Mouse (Mus musculus): Measurements from ENCODE around the gene Zkscan4. TPM values are rescaled to one million over a fixed set of nuclear protein-coding genes. Genes with fewer than 3 reads are reported as not detected.
"Not testable (repeated sequence)": the region's sequence is repeated elsewhere in the genome, so short reads cannot be mapped to it uniquely, and the experiment has no call there.

Zkscan4 gene
- polyA plus RNA-seq, 1 experiment from 2014 or later, result 2.9 TPM

- H3K4me3 ChIP-seq (ENCODE audit: low read depth, low read length), result peak within 1 kb of the TSS; percentile 66
- 1% methylated on average over 23 of the region's 23 CpGs for WGBS
Measured at GRCm38 (mm10) chr13:21453449-21453848, 25.3 kb upstream of the Zkscan4 start, which contains the start of gene Zscan26. Gene Zscan26, minus strand, starts transcription at chr13:21453730.

GRCm38 (mm10) chr13:21454133-21454532, 24.6 kb upstream of the Zkscan4 start:
- 92% methylated on average over 3 of the region's 3 CpGs for WGBS
- DNase-seq (ENCODE audit: low spot score) (no peak), ATAC-seq (ENCODE audit: insufficient number of reproducible peaks, low FRiP score, low TSS enrichment, low read depth) (no peak)
- H3K36me3 ChIP-seq (ENCODE audit: control insufficient read depth, insufficient read depth, low read length), result no peaks in the 10 kb centered on the region
- no peaks in the 10 kb centered on the region for H3K27me3 ChIP-seq (ENCODE audit: control insufficient read depth, insufficient read depth, low read length)
- H3K9ac ChIP-seq (ENCODE audit: low read length), result no peak overlapping the region
- no peak overlapping the region for H3K4me2 ChIP-seq (ENCODE audit: low read depth, severe bottlenecking)
- H3K9me3 ChIP-seq (ENCODE audit: control insufficient read depth, low read length), result no peaks in the 10 kb centered on the region
- no peak overlapping the region for H3K27ac ChIP-seq (replicated peaks; ENCODE audit: low read depth, low read length)
- H3K4me3 ChIP-seq (ENCODE audit: low read depth, low read length), result no peak overlapping the region
- no peaks in the 10 kb centered on the region for H3K4me1 ChIP-seq (ENCODE audit: control insufficient read depth, insufficient read depth, low read length)

More at GRCm38 (mm10) chr13:21453449-21453848, 25.3 kb upstream of the Zkscan4 start, which contains the start of gene Zscan26:
- Histone ChIP-seq H3K27ac (replicated peaks; ENCODE audit: low read depth, low read length) (no peak within 1 kb of the TSS), H3K9me3 (ENCODE audit: control insufficient read depth, low read length) (no peaks in the 10 kb centered on the region), H3K9ac (ENCODE audit: low read length) (peak within 1 kb of the TSS; percentile 77), H3K27me3 (ENCODE audit: control insufficient read depth, insufficient read depth, low read length) (no peaks in the 10 kb centered on the region), H3K36me3 (ENCODE audit: control insufficient read depth, insufficient read depth, low read length) (no peaks in the 10 kb centered on the region), H3K4me2 (ENCODE audit: low read depth, severe bottlenecking) (peak within 1 kb of the TSS; percentile 78), H3K4me1 (ENCODE audit: control insufficient read depth, insufficient read depth, low read length) (no peaks in the 10 kb centered on the region)
- ATAC-seq (ENCODE audit: insufficient number of reproducible peaks, low FRiP score, low TSS enrichment, low read depth), result peak; percentile 81
- DNase-seq (ENCODE audit: low spot score), result peak; percentile 89

GRCm38 (mm10) chr13:21456347-21456746, 22.4 kb upstream of the Zkscan4 start:
- Histone ChIP-seq H3K9ac (ENCODE audit: low read length) (no peak overlapping the region), H3K4me2 (ENCODE audit: low read depth, severe bottlenecking) (no peak overlapping the region), H3K4me3 (ENCODE audit: low read depth, low read length) (no peak overlapping the region), H3K4me1 (ENCODE audit: control insufficient read depth, insufficient read depth, low read length) (no peaks in the 10 kb centered on the region), H3K27me3 (ENCODE audit: control insufficient read depth, insufficient read depth, low read length) (no peaks in the 10 kb centered on the region), H3K36me3 (ENCODE audit: control insufficient read depth, insufficient read depth, low read length) (no peaks in the 10 kb centered on the region), H3K27ac (replicated peaks; ENCODE audit: low read depth, low read length) (no peak overlapping the region), H3K9me3 (ENCODE audit: control insufficient read depth, low read length) (no peaks in the 10 kb centered on the region)
- no peak for ATAC-seq (ENCODE audit: insufficient number of reproducible peaks, low FRiP score, low TSS enrichment, low read depth)
- WGBS, result 24% methylated on average over 4 of the region's 4 CpGs
- DNase-seq (ENCODE audit: low spot score), result no peak

GRCm38 (mm10) chr13:21462516-21462915, 16.2 kb upstream of the Zkscan4 start:
- 48% methylated on average over 9 of the region's 9 CpGs for WGBS
- H3K9me3 ChIP-seq (ENCODE audit: control insufficient read depth, low read length); ATAC-seq (ENCODE audit: insufficient number of reproducible peaks, low FRiP score, low TSS enrichment, low read depth); H3K36me3 ChIP-seq (ENCODE audit: control insufficient read depth, insufficient read depth, low read length); H3K4me2 ChIP-seq (ENCODE audit: low read depth, severe bottlenecking); H3K27me3 ChIP-seq (ENCODE audit: control insufficient read depth, insufficient read depth, low read length); H3K27ac ChIP-seq (replicated peaks; ENCODE audit: low read depth, low read length); H3K4me1 ChIP-seq (ENCODE audit: control insufficient read depth, insufficient read depth, low read length); DNase-seq (ENCODE audit: low spot score); H3K9ac ChIP-seq (ENCODE audit: low read length); H3K4me3 ChIP-seq (ENCODE audit: low read depth, low read length): not testable (repeated sequence)

GRCm38 (mm10) chr13:21467336-21467735, 11.4 kb upstream of the Zkscan4 start:
- Histone ChIP-seq H3K9ac (ENCODE audit: low read length) (no peak overlapping the region), H3K4me1 (ENCODE audit: control insufficient read depth, insufficient read depth, low read length) (no peaks in the 10 kb centered on the region), H3K4me2 (ENCODE audit: low read depth, severe bottlenecking) (no peak overlapping the region), H3K9me3 (ENCODE audit: control insufficient read depth, low read length) (no peaks in the 10 kb centered on the region), H3K36me3 (ENCODE audit: control insufficient read depth, insufficient read depth, low read length) (no peaks in the 10 kb centered on the region), H3K27ac (replicated peaks; ENCODE audit: low read depth, low read length) (no peak overlapping the region), H3K27me3 (ENCODE audit: control insufficient read depth, insufficient read depth, low read length) (no peaks in the 10 kb centered on the region), H3K4me3 (ENCODE audit: low read depth, low read length) (no peak overlapping the region)
- 78% methylated on average over 10 of the region's 10 CpGs for WGBS
- ATAC-seq (ENCODE audit: insufficient number of reproducible peaks, low FRiP score, low TSS enrichment, low read depth) (no peak), DNase-seq (ENCODE audit: low spot score) (no peak)

- DNase-seq (ENCODE audit: low spot score), result peak; percentile 87
- Histone ChIP-seq H3K4me3 (ENCODE audit: low read depth, low read length) (peak within 1 kb of the TSS; percentile 54), H3K4me2 (ENCODE audit: low read depth, severe bottlenecking) (peak within 1 kb of the TSS; percentile 88), H3K4me1 (ENCODE audit: control insufficient read depth, insufficient read depth, low read length) (no peaks in the 10 kb centered on the region), H3K27me3 (ENCODE audit: control insufficient read depth, insufficient read depth, low read length) (no peaks in the 10 kb centered on the region), H3K36me3 (ENCODE audit: control insufficient read depth, insufficient read depth, low read length) (no peaks in the 10 kb centered on the region), H3K9me3 (ENCODE audit: control insufficient read depth, low read length) (no peaks in the 10 kb centered on the region), H3K27ac (replicated peaks; ENCODE audit: low read depth, low read length) (no peak within 1 kb of the TSS), H3K9ac (ENCODE audit: low read length) (peak within 1 kb of the TSS; percentile 74)
- 1% methylated on average over 54 of the region's 54 CpGs for WGBS
- peak; percentile 97 for ATAC-seq (ENCODE audit: insufficient number of reproducible peaks, low FRiP score, low TSS enrichment, low read depth)
Measured at GRCm38 (mm10) chr13:21468061-21469019, 10.4 kb upstream of the Zkscan4 start, which contains the start of gene Nkapl. Gene Nkapl, minus strand, starts transcription at chr13:21468509.

- Histone ChIP-seq H3K36me3 (ENCODE audit: control insufficient read depth, insufficient read depth, low read length) (no peaks in the 10 kb centered on the region), H3K27ac (replicated peaks; ENCODE audit: low read depth, low read length) (no peak overlapping the region), H3K4me3 (ENCODE audit: low read depth, low read length) (no peak overlapping the region), H3K9ac (ENCODE audit: low read length) (no peak overlapping the region), H3K4me2 (ENCODE audit: low read depth, severe bottlenecking) (no peak overlapping the region; the same call in 1 of the 2 replicates), H3K27me3 (ENCODE audit: control insufficient read depth, insufficient read depth, low read length) (no peaks in the 10 kb centered on the region), H3K9me3 (ENCODE audit: control insufficient read depth, low read length) (no peaks in the 10 kb centered on the region), H3K4me1 (ENCODE audit: control insufficient read depth, insufficient read depth, low read length) (no peaks in the 10 kb centered on the region)
- WGBS, result 40% methylated on average over 9 of the region's 9 CpGs
- no peak for ATAC-seq (ENCODE audit: insufficient number of reproducible peaks, low FRiP score, low TSS enrichment, low read depth)
- no peak for DNase-seq (ENCODE audit: low spot score)
Measured at GRCm38 (mm10) chr13:21469097-21469496, 9.6 kb upstream of the Zkscan4 start.

GRCm38 (mm10) chr13:21472427-21472826, 6.3 kb upstream of the Zkscan4 start:
- H3K27ac ChIP-seq (replicated peaks; ENCODE audit: low read depth, low read length), result no peak overlapping the region
- no peak for DNase-seq (ENCODE audit: low spot score)
- no peaks in the 10 kb centered on the region for H3K27me3 ChIP-seq (ENCODE audit: control insufficient read depth, insufficient read depth, low read length)

More at GRCm38 (mm10) chr13:21472427-21472826, 6.3 kb upstream of the Zkscan4 start:
- H3K4me2 ChIP-seq (ENCODE audit: low read depth, severe bottlenecking), result no peak overlapping the region
- H3K9ac ChIP-seq (ENCODE audit: low read length), result no peak overlapping the region
- H3K9me3 ChIP-seq (ENCODE audit: control insufficient read depth, low read length), result no peaks in the 10 kb centered on the region
- no peaks in the 10 kb centered on the region for H3K4me1 ChIP-seq (ENCODE audit: control insufficient read depth, insufficient read depth, low read length)
- WGBS, result 46% methylated on average over 4 of the region's 4 CpGs
- no peak overlapping the region for H3K4me3 ChIP-seq (ENCODE audit: low read depth, low read length)
- ATAC-seq (ENCODE audit: insufficient number of reproducible peaks, low FRiP score, low TSS enrichment, low read depth), result no peak
- no peaks in the 10 kb centered on the region for H3K36me3 ChIP-seq (ENCODE audit: control insufficient read depth, insufficient read depth, low read length)

Measured in limb, embryonic 11.5 days (tissue).